Mouse (Mus musculus) kidney, postnatal 0 days (tissue): ENCODE measurements around the gene Rpl36a-ps1. TPM values are rescaled to one million over a fixed set of nuclear protein-coding genes. Genes with fewer than 3 reads are reported as not detected.

Source experiments
- ATAC-seq: fragments of 200-750 bp; cut with Nextera tagmentation; replicated peaks from 2 replicates; pipeline ENCODE4 v1.8.0; 2017; ENCODE audit warnings: low read depth, moderate number of reproducible peaks, moderate TSS enrichment, moderate library complexity; ENCODE audit not compliant: low FRiP score
- DNase-seq: peaks from one replicate; pipeline ENCODE4 v3.0.0-alpha.2; 2016; ENCODE audit warnings: low spot score
- H3K27ac ChIP-seq: fragments of 300-500 bp; sonication (generic); 2 replicates; pipeline ENCODE4 v1.5.1; 2014; ENCODE audit warnings: mild to moderate bottlenecking
- H3K27me3 ChIP-seq: fragments of 300-500 bp; sonication (generic); 2 replicates; pipeline ENCODE4 v1.6.1; 2014; ENCODE audit warnings: low read length, mixed read lengths; ENCODE audit not compliant: insufficient read depth
- H3K36me3 ChIP-seq: fragments of 300-500 bp; sonication (generic); 2 replicates; pipeline ENCODE4 v1.6.1; 2014; ENCODE audit warnings: low read length, mixed read lengths; ENCODE audit not compliant: insufficient read depth
- H3K4me1 ChIP-seq: fragments of 300-500 bp; sonication (generic); replicated peaks from 2 replicates; pipeline ENCODE4 v1.6.1; 2014; ENCODE audit warnings: antibody characterized with exemption, low read length, mixed read lengths; ENCODE audit not compliant: insufficient read depth
- H3K4me2 ChIP-seq: fragments of 300-500 bp; sonication (generic); 2 replicates; pipeline ENCODE4 v1.6.1; 2014; ENCODE audit warnings: mild to moderate bottlenecking, low read length, moderate library complexity, mixed read lengths
- H3K4me3 ChIP-seq: fragments of 300-500 bp; sonication (generic); replicated peaks from 2 replicates; pipeline ENCODE4 v1.5.1; 2014; ENCODE audit warnings: low read depth, low read length
- H3K9ac ChIP-seq: fragments of 300-500 bp; sonication (generic); 2 replicates; pipeline ENCODE4 v1.6.1; 2014; ENCODE audit warnings: low read depth, low read length
- H3K9me3 ChIP-seq: fragments of 300-500 bp; sonication (generic); replicated peaks from 2 replicates; pipeline ENCODE4 v1.6.1; 2016; ENCODE audit warnings: low read length, inconsistent platforms, mixed read lengths
- CTCF ChIP-seq: IDR thresholded peaks from 2 replicates; pipeline ENCODE4 v1.5.1; 2016; ENCODE audit warnings: antibody characterized with exemption, low read depth, mild to moderate bottlenecking, moderate library complexity
- WGBS: fragments of 180-500 bp; shearing (Covaris S2); extraction: QIAGEN DNeasy Blood & Tissue Kit; methylation state at CpG from one replicate; pipeline ENCODE4 v1.1.7; 2014; 5-methylcytosine and 5-hydroxymethylcytosine counted together
- polyA plus RNA-seq: library from polyadenylated mRNA; unstranded; fragments of >200 nt; fragmentation: Nextera tagmentation; extraction: Ambion mirVana; gene quantifications from 2 replicates; pipeline ENCODE4 v1.2.1, GENCODE M21; 2015

Rpl36a-ps1 gene
- polyA plus RNA-seq, 1 experiment from 2014 or later: 4.8 TPM

- no peaks in the 10 kb centered on the region for H3K9me3 ChIP-seq
- 62% methylated on average over 17 of the region's 17 CpGs for WGBS
- ATAC-seq (no peak), DNase-seq (peak; percentile 48)
- H3K4me2 ChIP-seq: no peak overlapping the region
- H3K4me1 ChIP-seq: no peaks in the 10 kb centered on the region
- no peak overlapping the region for H3K27ac ChIP-seq
- H3K9ac ChIP-seq: no peak overlapping the region
- TF ChIP-seq CTCF: peak; percentile 48; the same call in 1 of the 2 replicates
- no peaks in the 10 kb centered on the region for H3K36me3 ChIP-seq
- no peak overlapping the region for H3K4me3 ChIP-seq
- H3K27me3 ChIP-seq: no peaks in the 10 kb centered on the region
Observed at GRCm38 (mm10) chr14:98958978-98959658, 35.0 kb downstream of the Rpl36a-ps1 start.

DNA sequence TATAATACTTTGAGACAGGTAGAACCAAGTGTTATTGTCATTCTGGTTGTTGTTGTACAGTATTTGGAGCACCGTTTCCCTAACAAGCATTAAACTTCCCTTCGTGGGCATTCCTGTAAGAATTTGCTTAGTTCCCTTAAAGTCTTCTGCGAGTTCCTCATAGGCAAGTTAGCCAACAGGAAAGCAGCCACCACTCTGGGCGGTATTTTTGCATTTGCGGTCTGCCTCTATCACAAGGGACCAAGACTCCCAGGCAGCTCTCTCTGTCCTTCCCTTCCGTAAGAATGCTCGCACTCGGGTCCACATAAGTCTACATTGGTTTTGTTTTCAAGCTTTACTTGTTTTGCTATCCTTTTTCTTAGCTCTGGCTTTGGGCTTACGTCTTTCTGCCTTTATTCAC lies 37.3 kb downstream of the Rpl36a-ps1 start:
- DNase-seq: no peak
- no peak for TF ChIP-seq CTCF
- Histone ChIP-seq H3K4me1 (no peaks in the 10 kb centered on the region), H3K4me2 (no peak overlapping the region), H3K27me3 (no peaks in the 10 kb centered on the region), H3K27ac (no peak overlapping the region), H3K9ac (no peak overlapping the region), H3K4me3 (no peak overlapping the region), H3K36me3 (no peaks in the 10 kb centered on the region), H3K9me3 (no peaks in the 10 kb centered on the region)
- no peak for ATAC-seq
- 93% methylated on average over 9 of the region's 9 CpGs for WGBS

GRCm38 (mm10) chr14:98952441-98952840 lies 41.7 kb downstream of the Rpl36a-ps1 start:
- no peak overlapping the region for H3K9ac ChIP-seq
- no peak overlapping the region for H3K4me3 ChIP-seq
- no peak for ATAC-seq
- DNase-seq: no peak
- no peaks in the 10 kb centered on the region for H3K9me3 ChIP-seq
- no peaks in the 10 kb centered on the region for H3K4me1 ChIP-seq
- no peaks in the 10 kb centered on the region for H3K27me3 ChIP-seq
- 89% methylated on average over 7 of the region's 7 CpGs for WGBS
- no peak overlapping the region for H3K4me2 ChIP-seq
- H3K36me3 ChIP-seq: no peaks in the 10 kb centered on the region
- H3K27ac ChIP-seq: no peak overlapping the region
- no peak for TF ChIP-seq CTCF

GRCm38 (mm10) chr14:98951626-98952290 lies 42.4 kb downstream of the Rpl36a-ps1 start:
- ATAC-seq: no peak
- no peak overlapping the region for H3K27ac ChIP-seq
- no peaks in the 10 kb centered on the region for H3K27me3 ChIP-seq
- H3K4me3 ChIP-seq: no peak overlapping the region
- DNase-seq: peak; percentile 44
- H3K4me1 ChIP-seq: no peaks in the 10 kb centered on the region
- WGBS: 84% methylated on average over 4 of the region's 4 CpGs
- no peak overlapping the region for H3K9ac ChIP-seq
- H3K9me3 ChIP-seq: no peaks in the 10 kb centered on the region
- H3K36me3 ChIP-seq: no peaks in the 10 kb centered on the region
- no peak overlapping the region for H3K4me2 ChIP-seq
- peak; percentile 44; the same call in 1 of the 2 replicates for TF ChIP-seq CTCF

Other genes starting within 250 kb of the Rpl36a-ps1 start
- gene Mzt1, start 51.8 kb upstream of the Rpl36a-ps1 start, polyA plus RNA-seq: 89.9 and 94.8 TPM in 2 replicates
- 26.4 and 28.8 TPM in 2 replicates for gene Bora, start 51.9 kb upstream of the Rpl36a-ps1 start, polyA plus RNA-seq
- 12.7 and 15.1 TPM in 2 replicates for gene Pibf1, start 105.1 kb upstream of the Rpl36a-ps1 start, polyA plus RNA-seq
- gene Dis3, start 105.5 kb upstream of the Rpl36a-ps1 start, polyA plus RNA-seq: 18.6 and 20.2 TPM in 2 replicates